Mouse (Mus musculus): ENCODE results near the gene Tph2.

- TF ChIP-seq CTCF (IDR thresholded peaks at IDR 0.05; ENCODE audit: extremely low read depth, insufficient read depth, insufficient read length, insufficient replicate concordance), result no peak
- no peak for TF ChIP-seq POLR2A (IDR thresholded peaks at IDR 0.05; ENCODE audit: low read depth, low read length)
Observed at GRCm38 (mm10) chr10:115107666-115108540, 76.9 kb downstream of the Tph2 start.

Measured in spleen, adult 2 months (tissue).